Mouse (Mus musculus): ENCODE data around the gene Mfn1. TPM values are rescaled to one million over a fixed set of nuclear protein-coding genes. Genes with fewer than 3 reads are reported as not detected.

The Mfn1 gene
- 9.8 and 11.9 TPM in 2 replicates for polyA plus RNA-seq (2012; rRNA removed)

GRCm38 (mm10) chr3:32529303-32529898, at the start of gene Mfn1:
Gene Mfn1 (plus strand): TSS chr3:32529465.

GRCm38 (mm10) chr3:32492097-32493090, 36.9 kb upstream of the Mfn1 start, which contains the start of gene Kcnmb3:
Gene Kcnmb3 (minus strand): TSS chr3:32492231.

GRCm38 (mm10) chr3:32509496-32510374, 19.5 kb upstream of the Mfn1 start, which contains the start of gene Zfp639:
Gene Zfp639 (plus strand): TSS chr3:32510259.

GRCm38 (mm10) chr3:32616331-32617052, 87.2 kb downstream of the Mfn1 start, which contains the start of gene Gnb4:
Gene Gnb4 (minus strand): TSS chr3:32616585.

Other genes starting within 250 kb of the Mfn1 start
- gene Zmat3, start 163.5 kb upstream of the Mfn1 start, polyA plus RNA-seq (2012; rRNA removed): 9.8 and 12.7 TPM in 2 replicates
- 3.4 and 4.2 TPM in 2 replicates for gene Pik3ca, start 131.8 kb upstream of the Mfn1 start, polyA plus RNA-seq (2012; rRNA removed)
- 0.26 and 0.43 TPM in 2 replicates for gene Kcnmb3, start 37.2 kb upstream of the Mfn1 start, polyA plus RNA-seq (2012; rRNA removed)
- 37.1 and 43.6 TPM in 2 replicates for gene Zfp639, start 19.2 kb upstream of the Mfn1 start, polyA plus RNA-seq (2012; rRNA removed)
- gene Gnb4, start 87.1 kb downstream of the Mfn1 start, polyA plus RNA-seq (2012; rRNA removed): 35.7 and 49.5 TPM in 2 replicates
- gene Actl6a, start 176.8 kb downstream of the Mfn1 start, polyA plus RNA-seq (2012; rRNA removed): 19.4 and 21.9 TPM in 2 replicates
- gene Ndufb5, start 207.5 kb downstream of the Mfn1 start, polyA plus RNA-seq (2012; rRNA removed): 114 and 212 TPM in 2 replicates
- gene Mrpl47, start 208.1 kb downstream of the Mfn1 start, polyA plus RNA-seq (2012; rRNA removed): 0.90 and 1.1 TPM in 2 replicates